Mouse (Mus musculus) kidney, adult 2 months (tissue): ENCODE results near the gene Fzd4. TPM values are rescaled to one million over a fixed set of nuclear protein-coding genes. Genes with fewer than 3 reads are reported as not detected.

Experiments used
- DNase-seq: peaks from one replicate; pipeline ENCODE4 v3.0.0; 2021
- H3K27ac ChIP-seq: fragments of 200-500 bp; 2 replicates; pipeline ENCODE4 v1.5.1; 2012; ENCODE audit warnings: low read depth, low read length, control low read depth, inconsistent platforms; ENCODE audit not compliant: insufficient read depth
- H3K27me3 ChIP-seq: fragments of 200-500 bp; replicated peaks from 2 replicates; pipeline ENCODE4 v1.6.1; 2012; ENCODE audit warnings: mild to moderate bottlenecking, moderate library complexity, low read length, inconsistent platforms; ENCODE audit not compliant: control insufficient read depth, insufficient read depth
- H3K36me3 ChIP-seq: fragments of 200-500 bp; 2 replicates; pipeline ENCODE4 v1.6.1; 2012; ENCODE audit warnings: mild to moderate bottlenecking, moderate library complexity, low read length, inconsistent platforms; ENCODE audit not compliant: control insufficient read depth, insufficient read depth
- H3K4me1 ChIP-seq: fragments of 200-500 bp; 2 replicates; pipeline ENCODE4 v1.6.1; 2011; ENCODE audit warnings: low read length; ENCODE audit not compliant: control insufficient read depth, insufficient read depth
- H3K4me3 ChIP-seq: fragments of 200-500 bp; 2 replicates; pipeline ENCODE4 v1.5.1; 2011; ENCODE audit warnings: mild to moderate bottlenecking, low read depth, low read length, control low read depth; ENCODE audit not compliant: insufficient read depth
- CTCF ChIP-seq: fragments of 200-500 bp; conservative IDR thresholded peaks from 2 replicates; pipeline ENCODE4 v1.5.1; 2011; ENCODE audit warnings: low read depth, mild to moderate bottlenecking, control low read depth, low read length, moderate library complexity, mixed read lengths; ENCODE audit not compliant: insufficient read depth, insufficient read length
- POLR2A ChIP-seq: fragments of 200-500 bp; IDR thresholded peaks from one replicate; pipeline ENCODE4 v1.6.1; 2011; ENCODE audit warnings: low read depth, low read length, control low read depth
- WGBS: fragments of 180-500 bp; shearing (Covaris S2); methylation state at CpG from one replicate; pipeline ENCODE4 v1.1.7; 2018; 5-methylcytosine and 5-hydroxymethylcytosine counted together
- polyA plus RNA-seq: library from polyadenylated mRNA; depleted of rRNA; stranded (reverse); fragments of >200 nt; gene quantifications from 2 replicates; pipeline ENCODE4 v1.2.3, GENCODE M21; 2012

The Fzd4 gene
- polyA plus RNA-seq, 1 experiment, result 28.7 TPM

- Histone ChIP-seq H3K27me3 (no peaks in the 10 kb centered on the region), H3K4me1 (peaks cover 26% of the 10 kb centered on the region), H3K36me3 (no peaks in the 10 kb centered on the region), H3K4me3 (no peak overlapping the region), H3K27ac (0 out of 2 replicates have a peak overlapping the region, but pooled peaks have one; percentile 41)
- WGBS, result 64% methylated on average over 5 of the region's 5 CpGs
- DNase-seq, result peak; percentile 74
- TF ChIP-seq CTCF, result no peak
- TF ChIP-seq POLR2A, result no peak
These were observed 17.1 kb downstream of the Fzd4 start for GRCm38 (mm10) chr7:89421294-89421693.

- WGBS, result 27% methylated on average over 8 of the region's 8 CpGs
- no peak for TF ChIP-seq POLR2A
- Histone ChIP-seq H3K4me1 (peaks cover 20% of the 10 kb centered on the region), H3K27me3 (no peaks in the 10 kb centered on the region), H3K27ac (peak overlapping the region; percentile 72), H3K4me3 (no peak overlapping the region), H3K36me3 (no peaks in the 10 kb centered on the region)
- DNase-seq, result peak; percentile 65
These were observed 18.5 kb downstream of the Fzd4 start for GRCm38 (mm10) chr7:89422650-89423049.

GRCm38 (mm10) chr7:89423194-89423593 is 19.0 kb downstream of the Fzd4 start:
- no peaks in the 10 kb centered on the region for H3K27me3 ChIP-seq
- H3K4me1 ChIP-seq, result peaks cover 14% of the 10 kb centered on the region
- H3K4me3 ChIP-seq, result no peak overlapping the region
- 13% methylated on average over 5 of the region's 5 CpGs for WGBS
- no peaks in the 10 kb centered on the region for H3K36me3 ChIP-seq
- H3K27ac ChIP-seq, result peak overlapping the region; percentile 72
- DNase-seq, result peak; percentile 75
- TF ChIP-seq POLR2A (no peak), CTCF (no peak)

- H3K4me1 ChIP-seq, result peaks cover 14% of the 10 kb centered on the region
- H3K27me3 ChIP-seq, result no peaks in the 10 kb centered on the region
- no peak overlapping the region for H3K4me3 ChIP-seq
- no peak for TF ChIP-seq POLR2A
- no peak for TF ChIP-seq CTCF
- 38% methylated on average over 8 of the region's 8 CpGs for WGBS
- no peaks in the 10 kb centered on the region for H3K36me3 ChIP-seq
- DNase-seq, result peak; percentile 90
- H3K27ac ChIP-seq, result peak overlapping the region; percentile 80
These were observed 19.6 kb downstream of the Fzd4 start for GRCm38 (mm10) chr7:89423688-89424255.

- Histone ChIP-seq H3K36me3 (no peaks in the 10 kb centered on the region), H3K4me1 (peaks cover 15% of the 10 kb centered on the region), H3K27me3 (no peaks in the 10 kb centered on the region), H3K27ac (peak overlapping the region; percentile 80), H3K4me3 (no peak overlapping the region)
- TF ChIP-seq CTCF (no peak), POLR2A (no peak)
- DNase-seq, result peak; percentile 59
- WGBS, result 47% methylated on average over 5 of the region's 5 CpGs
These were observed 20.5 kb downstream of the Fzd4 start for GRCm38 (mm10) chr7:89424659-89425058.

GRCm38 (mm10) chr7:89425803-89426725 is 21.9 kb downstream of the Fzd4 start:
- Histone ChIP-seq H3K4me3 (peak overlapping the region; percentile 62), H3K27ac (peak overlapping the region; percentile 85), H3K36me3 (no peaks in the 10 kb centered on the region), H3K4me1 (peaks cover 21% of the 10 kb centered on the region), H3K27me3 (no peaks in the 10 kb centered on the region)
- 28% methylated on average over 11 of the region's 11 CpGs for WGBS
- peak; percentile 72 for DNase-seq
- no peak for TF ChIP-seq POLR2A
- TF ChIP-seq CTCF, result no peak

- Histone ChIP-seq H3K4me3 (peak overlapping the region; percentile 43), H3K27ac (peak overlapping the region; percentile 61), H3K36me3 (no peaks in the 10 kb centered on the region)
These were observed 22.9 kb downstream of the Fzd4 start for GRCm38 (mm10) chr7:89427101-89427500.

More at GRCm38 (mm10) chr7:89427101-89427500, 22.9 kb downstream of the Fzd4 start:
- no peak for TF ChIP-seq POLR2A
- TF ChIP-seq CTCF, result no peak
- Histone ChIP-seq H3K4me1 (peaks cover 23% of the 10 kb centered on the region), H3K27me3 (no peaks in the 10 kb centered on the region)
- WGBS, result 16% methylated on average over 5 of the region's 5 CpGs
- DNase-seq, result peak; percentile 79
